Mouse (Mus musculus) gonadal fat pad, adult 2 months (tissue): Measurements from ENCODE around the gene Drap1. TPM values are rescaled to one million over a fixed set of nuclear protein-coding genes. Genes with fewer than 3 reads are reported as not detected.
"Not testable (repeated sequence)": the region's sequence is repeated elsewhere in the genome, so short reads cannot be mapped to it uniquely, and the experiment has no call there.

ENCODE experiments used
- DNase-seq: peaks from one replicate; pipeline ENCODE4 v3.0.0-alpha.2; 2012; ENCODE audit warnings: low read depth
- polyA plus RNA-seq: library from polyadenylated mRNA; depleted of rRNA; stranded (reverse); fragments of >200 nt; gene quantifications from 2 replicates; pipeline ENCODE4 v1.2.3, GENCODE M21; 2012

Drap1 gene
- polyA plus RNA-seq, 1 experiment = 136 TPM

DNA sequence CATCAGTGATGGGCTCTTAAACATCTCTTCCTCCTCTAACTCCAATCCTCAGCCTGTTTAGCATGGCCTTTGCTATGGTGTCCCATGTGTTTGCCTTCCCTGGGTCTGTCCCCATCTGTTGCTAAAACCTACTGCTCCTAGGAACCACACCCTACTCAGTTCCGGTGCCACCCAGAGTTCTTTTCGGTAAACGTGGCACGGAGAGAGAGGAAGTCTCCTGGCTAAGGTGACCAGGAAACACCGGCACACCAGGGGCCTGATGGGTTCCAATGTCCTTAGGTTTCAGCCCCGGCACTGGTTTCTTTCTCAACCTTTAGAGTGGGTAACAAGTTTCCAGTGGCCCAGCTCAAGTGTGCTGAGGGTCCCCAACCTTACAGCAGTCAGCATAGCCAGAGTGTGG lies 4.2 kb downstream of the Drap1 start:
- no peak for DNase-seq

DNA sequence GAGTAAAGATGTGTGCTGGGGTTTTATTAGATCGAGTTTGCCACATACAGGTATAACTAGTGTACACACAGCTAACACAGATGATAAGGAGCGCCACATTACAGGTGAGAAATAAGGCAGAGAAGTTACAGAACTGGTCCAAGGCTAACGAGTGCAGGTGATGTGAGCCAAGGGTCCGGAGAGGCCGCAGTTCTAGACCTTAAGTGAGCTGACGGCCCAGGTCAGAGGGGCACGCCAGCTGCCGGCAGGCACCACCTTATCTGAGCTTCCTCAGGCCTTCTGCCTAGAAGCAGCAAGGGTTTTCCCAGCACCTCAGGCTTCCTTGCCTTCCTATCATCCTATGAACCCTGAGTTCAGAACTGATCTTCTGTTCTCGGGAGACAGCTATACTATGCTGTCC lies 5.1 kb downstream of the Drap1 start:
- DNase-seq = no peak

DNA sequence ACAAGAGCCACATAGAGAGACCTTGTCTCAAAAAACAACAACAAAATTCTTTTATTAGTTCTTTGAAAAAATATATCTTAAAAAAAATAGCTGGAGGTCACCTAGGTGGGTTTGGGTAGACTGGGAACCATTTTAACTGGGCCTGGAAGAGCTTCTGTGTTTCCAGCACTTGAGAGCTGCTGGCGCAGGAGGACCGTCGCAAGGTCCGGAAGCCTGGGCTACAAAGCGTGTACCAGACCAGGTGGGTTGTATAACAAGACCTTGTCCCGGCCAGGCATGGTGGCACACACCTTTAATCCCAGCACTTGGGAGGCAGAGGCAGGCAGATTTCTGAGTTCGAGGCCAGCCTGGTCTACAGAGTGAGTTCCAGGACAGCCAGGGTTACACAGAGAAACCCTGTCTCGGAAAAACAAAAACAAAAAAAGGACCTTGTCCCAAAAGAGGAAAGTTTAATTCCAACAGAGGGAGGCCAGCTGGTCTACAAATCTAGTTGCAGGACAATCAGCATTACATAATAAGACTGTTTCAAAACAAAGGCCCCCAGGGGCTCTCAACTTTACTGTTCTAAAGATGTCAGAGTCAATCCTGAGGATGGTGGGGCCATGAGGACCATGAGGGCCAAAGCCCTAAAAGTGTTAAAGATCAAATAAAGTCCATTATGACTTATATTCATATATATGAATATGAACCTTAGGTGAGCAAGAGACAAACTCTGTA lies 5.9 kb downstream of the Drap1 start:
- DNase-seq = no peak

DNA sequence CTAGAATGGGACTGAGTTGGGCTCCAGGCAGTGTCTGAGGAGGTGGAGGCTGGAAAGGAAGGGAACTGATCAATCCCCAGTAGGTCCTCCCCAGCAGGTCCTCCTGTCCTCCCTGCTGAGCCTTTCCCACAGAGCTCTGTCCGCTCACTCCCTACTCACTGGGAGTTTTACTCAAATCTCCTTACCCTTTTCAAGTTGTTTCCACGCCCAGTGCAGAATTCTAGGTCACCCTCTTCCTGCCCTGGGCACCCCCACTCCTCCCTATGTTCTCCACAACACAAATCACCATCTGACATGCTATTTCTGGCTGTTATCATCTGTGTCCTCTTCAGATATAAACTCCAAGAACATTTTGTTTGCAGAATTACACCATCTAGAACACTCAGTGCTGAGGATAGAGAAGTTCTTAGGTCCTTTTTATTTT lies 10.2 kb downstream of the Drap1 start:
- DNase-seq = no peak

DNA sequence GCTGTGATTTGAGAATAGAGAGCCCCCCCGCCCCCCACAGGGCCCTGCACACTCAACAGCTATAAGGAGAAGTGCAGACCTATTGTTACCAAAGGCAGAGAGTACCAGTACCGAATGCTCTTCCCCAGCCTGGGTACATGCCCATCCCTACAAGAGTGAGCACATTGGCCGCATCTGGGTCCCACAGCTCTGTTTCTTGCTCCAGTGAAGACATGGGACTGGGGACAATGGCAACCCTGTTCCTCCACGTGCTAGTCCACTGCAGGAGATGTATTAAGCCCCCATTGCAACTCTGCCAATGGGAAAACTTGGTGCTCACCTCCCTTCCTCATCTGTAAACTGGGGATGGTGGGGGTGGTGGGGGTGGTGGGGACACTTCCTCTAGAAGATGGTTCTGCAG lies 10.9 kb downstream of the Drap1 start:
- no peak for DNase-seq

DNA sequence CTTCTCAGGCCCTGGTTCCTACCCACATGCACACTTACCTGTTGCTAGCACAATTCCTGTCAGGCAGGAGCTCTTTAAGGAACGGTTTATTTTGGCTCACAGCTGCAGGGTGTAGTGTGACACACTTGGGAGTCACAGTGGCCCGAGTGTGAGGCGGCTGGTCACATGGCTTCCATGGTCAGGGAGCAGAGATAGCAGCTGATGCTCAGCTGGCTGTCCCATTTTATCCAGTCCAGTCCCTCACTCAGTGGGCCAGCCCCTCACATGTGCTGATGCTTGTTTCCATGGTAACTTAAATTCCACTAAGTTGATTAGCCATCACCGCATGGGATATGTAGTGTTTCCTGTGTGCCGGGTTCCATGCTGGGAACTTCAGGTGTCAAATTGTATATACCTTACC lies 12.8 kb downstream of the Drap1 start:
- DNase-seq = no peak

DNA sequence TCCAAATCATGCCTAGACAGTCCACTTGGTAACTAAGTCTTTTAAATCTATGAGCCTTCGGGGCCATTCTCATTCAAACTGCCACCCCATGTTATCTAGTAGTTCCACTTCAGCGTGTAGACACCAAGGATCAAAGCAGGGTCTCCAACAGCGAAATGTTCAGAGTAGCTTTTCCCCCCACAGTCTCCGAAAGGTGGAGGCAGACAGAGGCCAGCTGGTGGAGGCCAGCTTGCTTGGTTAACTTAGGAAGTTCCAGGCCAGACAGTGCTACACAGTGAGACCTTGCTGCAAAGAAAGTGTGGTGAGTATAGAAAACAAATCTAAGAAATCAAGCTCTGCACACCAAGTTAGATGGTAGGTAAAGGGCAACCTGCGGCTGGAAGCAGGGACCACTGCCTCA lies 14.1 kb downstream of the Drap1 start:
- DNase-seq = no peak

DNA sequence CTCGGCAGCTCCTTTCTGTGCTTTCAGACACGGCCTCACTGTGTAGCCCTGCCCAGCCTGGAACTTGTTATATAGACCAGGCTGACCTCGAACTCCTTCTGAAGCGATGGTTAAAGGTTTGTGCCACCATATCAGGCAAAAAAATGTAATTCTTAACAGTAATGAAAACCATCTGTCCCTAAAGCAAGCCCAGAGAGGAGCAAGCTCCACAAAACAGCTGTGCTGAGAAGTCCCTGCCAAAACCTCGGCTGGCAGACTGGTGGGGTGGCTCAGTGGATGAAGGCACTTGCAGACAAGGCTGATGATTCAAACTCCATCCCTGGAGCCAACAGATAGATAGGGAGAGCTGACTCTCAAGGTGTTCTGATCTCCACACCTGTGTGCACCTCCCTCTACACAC lies 15.7 kb downstream of the Drap1 start:
- no peak for DNase-seq

DNA sequence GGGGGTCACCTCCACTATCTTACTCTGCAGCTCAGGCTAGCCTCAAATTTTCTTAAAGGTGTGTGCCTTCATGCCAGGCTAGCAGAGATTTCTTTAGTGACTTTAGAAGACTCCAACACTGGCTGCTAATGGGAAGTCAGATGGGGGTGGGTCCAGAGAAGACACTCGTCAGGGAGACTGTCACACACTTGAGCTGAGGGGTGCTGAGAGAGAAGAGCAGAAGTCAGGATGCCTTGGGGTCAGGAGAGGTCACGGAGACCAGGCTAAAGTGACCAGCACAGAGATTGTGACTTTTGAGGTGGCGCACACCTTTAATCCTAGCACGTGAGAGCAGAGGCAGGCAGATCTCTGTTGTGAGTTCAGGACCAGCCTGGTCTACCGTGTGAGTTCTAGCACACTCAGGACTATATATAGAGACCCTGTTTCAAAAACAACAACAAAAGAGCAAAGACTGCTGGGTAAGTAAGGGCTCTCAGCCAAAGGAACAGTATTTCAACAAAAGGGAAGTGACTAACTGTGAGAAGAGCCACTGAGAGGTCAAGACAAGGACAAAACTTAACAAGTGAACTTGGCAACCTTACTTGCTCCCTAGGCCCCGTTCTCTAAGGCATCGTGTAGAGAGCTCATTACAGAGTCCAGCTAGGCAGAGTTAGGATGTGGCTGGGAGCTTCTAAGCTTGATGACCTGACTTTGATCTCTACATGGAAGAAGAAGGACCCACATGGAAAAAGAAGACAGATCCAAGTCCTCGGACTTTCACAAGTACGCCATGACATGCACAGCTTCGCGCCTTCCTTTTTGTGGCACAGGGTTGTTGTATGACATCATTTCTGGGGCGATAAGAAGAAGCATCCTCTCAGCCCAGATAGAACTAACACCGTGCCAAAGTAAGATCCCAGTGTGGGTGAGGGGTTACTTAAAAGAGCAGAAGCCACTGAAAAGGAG lies 16.4 kb downstream of the Drap1 start:
- no peak for DNase-seq

DNA sequence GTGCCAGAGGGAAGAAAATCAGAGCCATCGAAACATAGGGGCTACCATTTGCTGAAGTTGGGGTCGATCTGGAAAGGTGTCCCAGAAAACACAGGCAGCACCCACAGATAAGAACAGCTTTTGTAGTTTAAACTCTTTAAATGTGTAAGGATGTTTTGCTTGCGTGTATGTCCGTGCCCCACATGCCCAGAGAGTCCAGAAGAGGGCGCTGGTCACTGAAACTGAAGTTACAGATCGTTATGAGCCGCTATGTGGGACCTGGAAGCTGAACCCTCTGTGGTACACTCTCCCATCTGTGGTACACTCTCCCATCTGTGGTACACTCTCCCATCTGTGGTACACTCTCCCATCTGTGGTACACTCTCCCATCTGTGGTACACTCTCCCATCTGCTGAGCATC lies 17.6 kb downstream of the Drap1 start:
- DNase-seq = no peak

DNA sequence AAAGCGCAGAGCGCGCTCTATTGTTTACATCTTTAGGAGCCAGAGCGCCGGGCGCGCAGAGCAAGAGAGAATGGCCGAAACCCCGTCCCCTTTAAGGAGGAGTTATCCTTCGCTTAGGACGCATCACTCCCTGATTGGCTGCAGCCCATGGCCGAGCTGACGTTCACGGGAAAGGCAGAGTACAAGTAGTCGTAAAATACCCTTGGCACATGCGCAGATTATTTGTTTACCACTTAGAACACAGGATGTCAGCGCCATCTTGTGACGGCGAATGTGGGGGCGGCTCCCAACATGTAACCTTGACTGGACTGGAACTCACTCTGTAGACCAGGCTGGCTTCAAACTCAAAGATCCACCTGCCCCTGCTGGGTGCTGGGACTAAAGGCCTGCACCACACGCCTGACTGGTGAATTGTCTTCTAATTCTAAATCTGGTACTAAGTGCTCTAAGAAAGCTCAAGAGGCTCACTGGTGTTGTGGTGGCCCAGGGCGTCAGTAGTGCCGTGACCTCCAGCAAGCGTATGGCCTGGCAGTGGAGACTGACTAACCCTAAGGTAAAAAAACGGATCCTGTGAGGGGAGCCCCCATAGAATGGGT lies 18.1 kb downstream of the Drap1 start:
- not testable (repeated sequence) for DNase-seq

DNA sequence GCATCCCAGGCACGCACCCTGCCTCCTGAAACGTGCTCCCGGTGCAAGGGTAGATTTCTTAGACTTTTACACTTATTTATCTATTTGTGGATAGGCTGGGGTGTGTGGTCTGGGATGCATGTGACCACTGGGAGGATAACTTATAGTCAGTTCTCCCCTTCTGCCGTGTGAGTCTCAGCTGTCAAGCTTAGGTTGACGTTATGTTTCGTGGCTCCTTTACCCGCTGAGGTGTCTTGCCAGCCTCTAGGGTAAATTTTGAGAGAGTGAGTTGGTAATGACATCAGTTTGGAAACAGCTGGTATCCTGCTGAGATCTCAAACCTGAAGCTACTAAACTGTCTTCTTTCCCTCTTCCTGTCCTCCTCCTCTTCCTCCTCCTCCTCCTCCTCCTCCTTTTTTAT lies 18.9 kb downstream of the Drap1 start:
- DNase-seq = no peak

DNA sequence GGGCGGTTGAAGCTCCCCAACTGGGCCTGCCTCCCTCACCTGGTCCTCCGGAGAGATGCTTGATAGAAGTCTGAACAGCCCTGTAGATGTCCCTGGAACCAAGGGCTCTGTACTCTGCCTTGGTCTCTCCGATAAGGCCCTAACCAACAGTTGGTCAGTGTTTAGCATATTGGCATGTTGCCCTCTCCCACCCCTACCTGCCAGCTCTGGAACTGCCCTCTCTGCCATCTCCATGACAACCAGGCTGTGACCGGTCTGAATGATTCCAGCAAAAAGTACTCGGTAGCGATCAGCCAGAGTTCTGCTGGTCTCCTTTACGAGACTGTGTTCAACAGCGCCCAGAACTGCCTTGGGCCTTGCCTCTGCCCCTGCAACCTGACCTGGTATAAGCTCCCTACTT lies 22.5 kb downstream of the Drap1 start, which contains the start of gene Tsga10ip:
TSS of gene Tsga10ip (minus strand) at position 234 of the 400 bp plus-strand sequence.
- no peak for DNase-seq

DNA sequence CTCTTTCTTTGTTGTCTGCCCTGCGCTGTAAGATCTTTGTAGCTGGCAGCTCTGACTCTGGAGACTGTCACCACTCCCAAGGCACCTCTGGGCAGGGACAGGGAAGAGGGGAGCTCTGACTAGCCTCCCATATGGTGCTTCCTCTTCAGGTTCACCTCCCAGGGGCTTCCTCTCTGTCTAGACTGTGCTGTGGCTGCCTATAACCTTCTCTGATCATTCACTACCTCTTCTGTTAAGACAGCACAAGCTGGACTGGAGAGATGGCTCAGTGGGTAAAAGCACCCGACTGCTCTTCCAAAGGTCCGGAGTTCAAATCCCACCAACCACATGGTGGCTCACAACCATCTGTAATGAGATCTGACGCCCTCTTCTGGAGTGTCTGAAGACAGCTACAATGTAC lies 23.7 kb downstream of the Drap1 start:
- not testable (repeated sequence) for DNase-seq

DNA sequence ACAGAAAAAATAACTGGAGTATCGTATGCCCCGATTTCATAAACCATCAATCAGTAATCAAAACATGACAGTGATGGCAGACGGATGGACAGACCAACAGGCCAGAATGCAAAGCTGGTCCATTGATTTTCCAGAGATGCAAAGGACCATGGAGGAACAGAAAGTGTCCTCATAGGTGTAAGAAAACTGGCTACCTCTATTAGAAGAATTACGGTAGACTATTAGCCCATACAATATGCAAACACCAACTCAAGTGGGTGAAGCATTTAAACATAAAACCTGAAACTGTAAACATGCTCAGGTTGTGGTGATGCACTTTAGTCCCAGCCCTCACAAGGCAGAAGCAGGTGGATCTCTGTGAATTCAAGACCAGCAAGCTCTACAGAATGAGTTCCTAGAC lies 29.4 kb downstream of the Drap1 start:
- no peak for DNase-seq

DNA sequence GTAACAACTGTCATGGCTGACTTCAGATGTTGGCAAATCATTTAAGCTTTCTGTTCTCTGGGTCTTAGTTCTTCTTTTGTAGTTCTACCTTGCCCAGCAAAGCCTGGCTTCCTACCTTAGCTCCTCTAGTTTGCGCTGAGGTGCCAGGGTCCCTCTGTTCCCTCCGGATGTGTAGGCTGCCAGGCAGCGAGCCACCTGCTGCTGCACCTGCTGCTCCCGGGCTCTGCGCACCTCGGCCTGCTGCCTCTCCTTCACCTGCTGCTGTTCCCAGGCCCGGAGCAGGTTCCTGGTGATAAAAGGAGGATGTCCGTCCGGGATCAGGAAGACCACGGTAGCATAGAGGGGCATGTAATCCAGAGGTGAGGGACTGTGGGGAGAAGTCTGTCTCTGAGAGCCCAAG lies 30.6 kb downstream of the Drap1 start:
- no peak for DNase-seq

DNA sequence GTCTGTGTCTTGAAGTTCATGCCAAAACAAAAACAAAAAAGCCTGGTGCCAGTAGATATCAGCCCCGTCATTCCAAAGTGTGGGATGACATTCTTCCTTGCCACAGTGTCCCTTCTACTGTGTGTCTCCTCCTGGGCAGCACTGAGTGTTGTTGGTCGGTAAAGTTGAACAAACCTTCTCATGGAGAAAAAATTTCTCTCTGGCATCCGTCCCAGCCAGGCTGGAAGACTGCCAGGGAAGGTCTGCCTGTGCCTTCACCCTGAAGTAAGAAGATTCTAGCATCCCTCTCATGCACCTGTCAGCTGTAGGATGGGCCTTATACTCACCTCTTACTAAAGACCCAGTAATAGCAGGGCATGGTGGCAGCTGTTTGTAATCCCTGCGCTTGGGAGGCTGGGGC lies 31.9 kb downstream of the Drap1 start:
- DNase-seq = no peak

DNA sequence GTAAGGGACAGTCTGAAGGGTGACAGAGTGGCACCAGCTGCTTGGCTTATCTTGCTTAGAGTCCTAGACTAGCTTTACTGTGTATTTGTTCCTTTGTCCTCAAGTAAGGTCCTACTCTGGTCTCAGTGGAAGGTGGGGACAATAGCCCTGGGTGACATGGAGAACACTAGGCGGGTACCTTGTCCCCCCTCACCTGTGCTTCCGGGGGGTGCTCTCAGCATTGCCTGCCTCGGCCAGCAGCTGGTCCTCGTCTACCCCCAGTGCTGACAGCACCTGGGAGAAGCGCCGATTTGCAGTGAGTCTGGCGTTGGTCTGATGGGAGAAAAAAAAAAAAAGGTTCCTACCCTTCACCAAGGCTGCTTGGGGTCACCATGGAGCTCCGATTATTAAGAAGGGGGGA lies 34.4 kb downstream of the Drap1 start:
- no peak for DNase-seq

DNA sequence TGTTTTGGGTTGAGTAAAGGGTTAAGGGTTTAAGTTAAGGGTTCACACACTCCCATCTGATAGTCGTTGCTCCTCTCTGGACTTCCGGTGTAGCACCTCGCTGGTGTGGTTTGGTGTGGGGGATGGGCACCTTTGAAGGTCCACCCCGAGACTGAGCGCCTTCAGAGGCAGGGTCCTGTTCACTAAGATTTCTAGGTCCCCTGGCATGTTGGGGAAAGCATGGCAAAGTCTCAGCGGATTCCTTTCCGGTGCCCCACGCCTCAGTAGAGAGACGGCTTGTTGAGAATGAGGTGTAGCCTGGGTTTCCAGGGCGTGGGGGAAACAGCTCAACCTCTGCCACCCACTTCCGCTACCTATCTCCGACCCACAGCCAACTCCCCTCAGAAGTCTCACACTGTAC lies 35.1 kb downstream of the Drap1 start:
- no peak for DNase-seq

DNA sequence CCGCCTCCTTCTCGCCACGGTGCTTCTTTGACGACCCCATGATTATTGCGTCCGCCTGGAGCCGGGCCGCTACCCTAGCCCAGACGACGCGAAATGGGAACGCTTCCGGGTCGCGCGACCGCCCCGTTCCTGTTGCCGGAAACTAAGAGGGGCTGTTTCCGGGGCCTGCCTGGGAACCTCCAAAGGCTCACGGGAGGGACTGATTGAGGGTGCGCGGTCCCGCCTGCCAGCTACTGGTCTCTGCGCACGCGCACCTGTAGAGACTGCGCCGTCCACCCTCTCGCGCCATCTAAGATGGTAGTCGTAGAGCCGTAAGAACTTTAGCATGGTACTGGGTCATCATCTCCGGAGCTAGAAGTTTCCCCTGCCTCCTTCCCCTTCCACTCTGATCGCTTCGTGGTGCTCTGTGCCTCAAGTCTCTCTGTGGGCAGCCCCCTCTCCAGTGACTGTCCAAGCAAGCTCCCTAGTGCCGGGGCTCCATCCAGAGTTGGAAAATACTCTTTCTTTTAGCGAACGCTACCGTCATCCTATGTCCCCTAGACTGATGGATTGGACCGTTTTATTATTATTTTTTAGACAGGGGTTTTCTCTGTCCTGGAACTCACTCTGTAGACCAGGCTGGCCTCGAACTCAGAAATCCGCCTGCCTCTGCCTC lies 36.1 kb downstream of the Drap1 start, which contains the start of gene Sart1:
TSS of gene Sart1 (minus strand) at position 116 of the 655 bp plus-strand sequence.
- no peak for DNase-seq

DNA sequence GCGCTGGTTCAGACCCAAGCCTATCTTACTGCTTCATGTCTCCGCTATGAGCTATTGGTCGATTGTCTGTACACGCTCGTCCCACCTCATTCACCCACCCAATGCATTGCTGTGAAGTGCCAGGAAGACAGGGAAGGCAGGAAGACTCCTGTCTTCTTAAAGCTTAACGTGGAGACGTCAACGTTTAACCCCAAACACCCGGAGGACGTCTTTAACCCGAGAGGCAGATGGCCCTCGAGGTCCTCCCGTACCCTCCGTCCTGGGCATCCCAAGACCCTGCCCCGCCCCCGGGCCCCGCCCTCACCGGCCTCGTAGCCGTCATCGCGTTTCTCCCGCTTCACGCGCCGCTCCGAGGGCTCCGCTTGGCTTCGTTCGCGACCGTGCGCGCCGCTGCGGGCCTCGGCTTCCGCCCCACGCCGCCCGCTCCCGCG lies 36.8 kb downstream of the Drap1 start:
- no peak for DNase-seq

DNA sequence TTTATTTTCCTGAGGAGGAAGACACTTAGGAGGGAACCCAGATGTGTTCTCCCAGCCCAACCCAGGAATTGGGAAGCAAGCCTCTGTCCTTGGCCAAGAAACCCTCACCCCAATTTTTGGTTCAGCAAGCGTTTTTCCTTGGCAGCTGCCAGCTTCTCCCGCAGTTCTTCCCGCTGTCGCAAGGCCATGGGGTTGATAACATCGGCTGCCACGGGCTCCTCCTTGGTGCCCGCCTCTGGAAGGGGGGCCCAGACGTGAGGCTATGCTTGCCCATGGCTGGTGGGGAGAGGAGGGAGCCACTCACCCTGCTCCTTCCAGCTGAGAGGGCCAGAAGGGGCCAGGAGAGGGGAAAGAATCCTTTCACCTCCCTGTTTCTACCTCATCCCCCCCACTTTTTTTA lies 40.1 kb downstream of the Drap1 start:
- no peak for DNase-seq
